Mouse (Mus musculus) cerebellum, postnatal 36 days (tissue): ENCODE measurements around the gene Olfr103.

Experiments
- DNase-seq, 2 experiments: peaks; one replicate each; pipeline ENCODE4 v3.0.0; 2021 to 2022; ENCODE audit warnings: mixed read lengths in 2 of 2

Gene Olfr103

GRCm38 (mm10) chr17:37339598-37339997 lies at the start of gene Olfr103:
Gene Olfr103 (minus strand): TSS chr17:37339698.
- DNase-seq: no peak

- DNase-seq: no peak
Measured at GRCm38 (mm10) chr17:37378733-37379132, 39.2 kb upstream of the Olfr103 start, which contains the start of gene Olfr105-ps. Gene Olfr105-ps (plus strand): TSS chr17:37379033.

- DNase-seq: no peak
Measured at GRCm38 (mm10) chr17:37359282-37359681, 19.8 kb upstream of the Olfr103 start, which contains the start of gene Olfr104-ps. Gene Olfr104-ps (plus strand): TSS chr17:37359582.

- DNase-seq: no peak
Measured at GRCm38 (mm10) chr17:37316954-37317353, 22.5 kb downstream of the Olfr103 start, which contains the start of gene Olfr102. Gene Olfr102 (minus strand): TSS chr17:37317054.

- no peak for DNase-seq
Measured at GRCm38 (mm10) chr17:37310146-37310699, 29.3 kb downstream of the Olfr103 start.

- no peak for DNase-seq
Measured at GRCm38 (mm10) chr17:37308483-37308882, 31.0 kb downstream of the Olfr103 start.

GRCm38 (mm10) chr17:37304213-37304612 lies 35.3 kb downstream of the Olfr103 start, which contains the start of gene Olfr101:
Gene Olfr101 (minus strand): TSS chr17:37304313.
- no peak for DNase-seq
